Mouse (Mus musculus) midbrain, embryonic 16.5 days (tissue): ENCODE measurements around the gene D3Ertd254e. TPM values are rescaled to one million over a fixed set of nuclear protein-coding genes. Genes with fewer than 3 reads are reported as not detected.
A peak's percentile ranks its signal among the peaks of the same experiment; 100 is the strongest.

Source experiments
- ATAC-seq: fragments of 200-750 bp; cut with Nextera tagmentation; 2 replicates; pipeline ENCODE4 v1.8.0; 2017; ENCODE audit warnings: moderate TSS enrichment
- H3K27ac ChIP-seq: fragments of 300-500 bp; sonication (generic); 2 replicates; pipeline ENCODE4 v1.5.1; 2014; ENCODE audit warnings: mild to moderate bottlenecking, low read length, mixed read lengths
- H3K27me3 ChIP-seq: fragments of 300-500 bp; sonication (generic); 2 replicates; pipeline ENCODE4 v1.6.1; 2014; ENCODE audit warnings: low read depth, low read length, mixed read lengths; ENCODE audit not compliant: control insufficient read depth, insufficient read depth
- H3K36me3 ChIP-seq: fragments of 300-500 bp; sonication (generic); 2 replicates; pipeline ENCODE4 v1.6.1; 2014; ENCODE audit warnings: mild to moderate bottlenecking, low read length, moderate library complexity, mixed read lengths; ENCODE audit not compliant: control insufficient read depth, insufficient read depth
- H3K4me1 ChIP-seq: fragments of 300-500 bp; sonication (generic); 2 replicates; pipeline ENCODE4 v1.6.1; 2014; ENCODE audit warnings: mild to moderate bottlenecking, low read length, mixed read lengths; ENCODE audit not compliant: control insufficient read depth, insufficient read depth
- H3K4me2 ChIP-seq: fragments of 300-500 bp; sonication (generic); 2 replicates; pipeline ENCODE4 v1.6.1; 2014; ENCODE audit warnings: mild to moderate bottlenecking, low read length, mixed read lengths
- H3K4me3 ChIP-seq: fragments of 300-500 bp; sonication (generic); 2 replicates; pipeline ENCODE4 v1.5.1; 2014; ENCODE audit warnings: low read depth, mild to moderate bottlenecking, low read length, moderate library complexity, mixed read lengths
- H3K9ac ChIP-seq: fragments of 300-500 bp; sonication (generic); 2 replicates; pipeline ENCODE4 v1.6.1; 2014; ENCODE audit warnings: low read depth, low read length, mixed read lengths
- H3K9me3 ChIP-seq: fragments of 300-500 bp; sonication (generic); replicated peaks from 2 replicates; pipeline ENCODE4 v1.6.1; 2014; ENCODE audit warnings: mild to moderate bottlenecking, low read length, mixed read lengths; ENCODE audit not compliant: control insufficient read depth, poor library complexity, severe bottlenecking
- WGBS: fragments of 180-500 bp; shearing (Covaris S2); extraction: QIAGEN DNeasy Blood & Tissue Kit; methylation state at CpG from one replicate; pipeline ENCODE4 v1.1.7; 2014; 5-methylcytosine and 5-hydroxymethylcytosine counted together
- polyA plus RNA-seq: library from polyadenylated mRNA; unstranded; fragments of >200 nt; fragmentation: Nextera tagmentation; extraction: Ambion mirVana; gene quantifications from 2 replicates; pipeline ENCODE4 v1.2.1, GENCODE M21; 2015

The D3Ertd254e gene
- polyA plus RNA-seq, 1 experiment from 2014 or later, result 16.7 TPM

- no peaks in the 10 kb centered on the region for H3K27me3 ChIP-seq
- no peak overlapping the region for H3K27ac ChIP-seq
- no peak overlapping the region for H3K4me3 ChIP-seq
- H3K4me2 ChIP-seq, result no peak overlapping the region
- no peaks in the 10 kb centered on the region for H3K9me3 ChIP-seq
- no peaks in the 10 kb centered on the region for H3K36me3 ChIP-seq
- H3K4me1 ChIP-seq, result no peaks in the 10 kb centered on the region
- ATAC-seq, result no peak
- 67% methylated on average over 19 of the region's 19 CpGs for WGBS
- H3K9ac ChIP-seq, result no peak overlapping the region
Measured at GRCm38 (mm10) chr3:36207520-36208264, 56.9 kb downstream of the D3Ertd254e start.

- peak; percentile 88 for ATAC-seq
- H3K4me3 ChIP-seq, result no peak overlapping the region
- 56% methylated on average over 11 of the region's 11 CpGs for WGBS
- no peak overlapping the region for H3K9ac ChIP-seq
- no peaks in the 10 kb centered on the region for H3K27me3 ChIP-seq
- H3K4me2 ChIP-seq, result no peak overlapping the region
- H3K4me1 ChIP-seq, result no peaks in the 10 kb centered on the region
- H3K9me3 ChIP-seq, result no peaks in the 10 kb centered on the region
- no peaks in the 10 kb centered on the region for H3K36me3 ChIP-seq
- no peak overlapping the region for H3K27ac ChIP-seq
Measured at GRCm38 (mm10) chr3:36209776-36210555, 59.1 kb downstream of the D3Ertd254e start.

DNA sequence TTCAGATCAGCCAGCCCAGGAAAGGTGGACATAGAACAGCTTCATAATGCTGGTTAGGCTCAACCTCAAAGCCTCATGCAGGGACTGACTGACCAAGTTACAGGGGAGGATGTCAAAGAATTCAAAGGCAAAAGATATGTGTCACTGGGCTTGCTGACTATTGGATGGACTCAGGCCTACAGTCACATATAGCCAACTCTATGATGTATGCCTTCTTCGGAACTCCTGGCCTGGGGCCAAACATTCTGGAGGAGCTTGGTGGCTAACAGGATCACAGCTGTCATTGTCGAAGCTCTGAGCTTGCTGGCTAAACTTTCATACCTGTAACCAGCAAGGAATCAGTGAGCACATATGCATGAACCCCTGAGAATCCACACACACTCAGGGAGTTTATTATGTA lies 60.1 kb downstream of the D3Ertd254e start:
- Histone ChIP-seq H3K9me3 (no peaks in the 10 kb centered on the region), H3K27me3 (no peaks in the 10 kb centered on the region), H3K36me3 (no peaks in the 10 kb centered on the region), H3K27ac (no peak overlapping the region), H3K9ac (no peak overlapping the region), H3K4me3 (no peak overlapping the region), H3K4me1 (no peaks in the 10 kb centered on the region), H3K4me2 (no peak overlapping the region)
- WGBS, result 63% methylated on average over 2 of the region's 2 CpGs
- no peak for ATAC-seq

- Histone ChIP-seq H3K36me3 (no peaks in the 10 kb centered on the region), H3K27me3 (no peaks in the 10 kb centered on the region), H3K4me3 (no peak overlapping the region), H3K27ac (no peak overlapping the region), H3K4me2 (no peak overlapping the region), H3K9me3 (no peaks in the 10 kb centered on the region), H3K4me1 (no peaks in the 10 kb centered on the region), H3K9ac (no peak overlapping the region)
- no peak for ATAC-seq
- WGBS, result 84% methylated on average over 4 of the region's 4 CpGs
Measured at GRCm38 (mm10) chr3:36212758-36213157, 61.9 kb downstream of the D3Ertd254e start.

Other genes starting within 250 kb of the D3Ertd254e start
- gene Dcun1d1, start 213.6 kb upstream of the D3Ertd254e start, polyA plus RNA-seq, result 107 and 111 TPM in 2 replicates
- gene Mccc1, start 150.3 kb upstream of the D3Ertd254e start, polyA plus RNA-seq, result 27.4 and 28.1 TPM in 2 replicates
- not detected in 2 replicates for gene Ccdc144b, start 97.5 kb upstream of the D3Ertd254e start, polyA plus RNA-seq
- gene Acad9, start 85.0 kb upstream of the D3Ertd254e start, polyA plus RNA-seq, result 89.5 and 102 TPM in 2 replicates
- gene Qrfpr, start 71.3 kb downstream of the D3Ertd254e start, polyA plus RNA-seq, result 1.5 and 2.3 TPM in 2 replicates